Comparison of ENCODE assay signal across 21 mouse cellular contexts in the genomic region with DNA sequence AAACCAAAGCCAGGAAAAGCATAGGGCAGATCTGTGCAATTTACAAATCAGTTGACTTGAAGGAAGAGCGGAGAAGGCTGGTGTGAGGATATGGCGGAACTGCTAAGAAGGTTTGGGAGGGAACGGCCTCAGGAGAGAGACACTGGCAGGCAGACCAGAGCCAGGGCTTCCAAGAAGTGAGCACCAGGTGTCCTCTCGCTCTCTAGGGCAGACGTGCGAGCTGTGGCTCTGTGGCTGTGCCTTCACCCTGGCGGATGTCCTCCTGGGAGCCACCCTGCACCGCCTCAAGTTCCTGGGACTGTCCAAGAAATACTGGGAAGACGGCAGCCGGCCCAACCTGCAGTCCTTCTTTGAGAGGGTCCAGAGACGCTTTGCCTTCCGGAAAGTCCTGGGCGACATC. TPM values are rescaled to one million over a fixed set of nuclear protein-coding genes. Genes with fewer than 3 reads are reported as not detected.
DNase-seq lines count a peak whose midpoint lies in the region; TF ChIP-seq lines count a peak whose summit lies in the region.
"Had no signal": no experiment of that assay in that cellular context is flagged by ENCODE, and none has a peak within 500 bp of the region (broad histone marks: within the 10 kb centered on the region; RNA-seq: fewer than 3 reads in every experiment).

No protein-coding gene starts in this region.

- peak overlapping the region; percentile 32 for H3K4me3 ChIP-seq in E14TG2a.4 (replicated peaks; ENCODE audit: low read length)
- H3K4me3 ChIP-seq: embryonic facial prominence, embryonic 10.5 days; embryonic facial prominence, embryonic 12.5 days; forebrain, embryonic 13.5 days; forebrain, embryonic 15.5 days had no signal

- H3K27me3 ChIP-seq in E14TG2a.4 (ENCODE audit: insufficient read depth, low read length) = peaks cover 5% of the 10 kb centered on the region
- H3K27me3 ChIP-seq: forebrain, embryonic 15.5 days had no signal

- H3K4me1 ChIP-seq in E14TG2a.4 (replicated peaks; ENCODE audit: low read depth, low read length) = peaks cover 58% of the 10 kb centered on the region
- H3K4me1 ChIP-seq: embryonic facial prominence, embryonic 10.5 days; embryonic facial prominence, embryonic 12.5 days; forebrain, embryonic 13.5 days had no signal

- peak; percentile 34 to 50 for DNase-seq in cerebellum, adult 18-20 months
- DNase-seq in cerebellum, postnatal 10 days = no peak
- DNase-seq in heart, adult 11 months = peak; percentile 79
- DNase-seq in heart, postnatal 25 days (ENCODE audit: low spot score) = no peak
- no peak for DNase-seq in testis, postnatal 14 days (ENCODE audit: low spot score)
- DNase-seq: adrenal gland, adult 8-10 months; adrenal gland, postnatal 14 days; adrenal gland, postnatal 36 days; B cell, adult 2 months; cerebellum, adult 11-12 months; cerebellum, adult 8-10 months; cerebellum, adult 9-11 months; forebrain, postnatal 0 days had no signal

- TF ChIP-seq CTCF in E14TG2a.4 (conservative IDR thresholded peaks at IDR 0.05; ENCODE audit: low read length) = no peak

- intact Hi-C loops in heart, postnatal 25 days (cut with DNase I) = no loop called here

- H3K9me3 ChIP-seq in E14TG2a.4 (ENCODE audit: low read length) = no peaks in the 10 kb centered on the region
- H3K9me3 ChIP-seq: embryonic facial prominence, embryonic 10.5 days; embryonic facial prominence, embryonic 12.5 days; forebrain, embryonic 13.5 days; forebrain, embryonic 15.5 days; G1E had no signal

- no peaks in the 10 kb centered on the region for H3K36me3 ChIP-seq in E14TG2a.4 (ENCODE audit: insufficient read depth, low read length)
- H3K36me3 ChIP-seq: embryonic facial prominence, embryonic 10.5 days; embryonic facial prominence, embryonic 12.5 days; G1E had no signal

RNA-seq across cellular contexts. Expression of a gene that starts 15.1 kb away (rescaled TPM):
- not detected for total RNA-seq in heart, postnatal 25 days (2021)
- total RNA-seq: CH12.LX had no signal

RNA-seq across cellular contexts. Expression of a gene that starts 19.1 kb away (rescaled TPM):
- total RNA-seq in heart, postnatal 25 days (2021) = 100 to 1,000 TPM; 174 to 182 TPM

RNA-seq across cellular contexts. Expression of a gene that starts 28.9 kb away (rescaled TPM):
- total RNA-seq in heart, postnatal 25 days (2021) = 10 to 100 TPM; 21.0 to 21.6 TPM

RNA-seq across cellular contexts. Expression of a gene that starts 38.7 kb away (rescaled TPM):
- total RNA-seq in heart, postnatal 25 days (2021) = not detected
- total RNA-seq: adrenal gland, adult 18-20 months; adrenal gland, adult 8-10 months; adrenal gland, postnatal 14 days; adrenal gland, postnatal 36 days; CH12.LX; G1E had no signal

RNA-seq across cellular contexts. Expression of a gene that starts 53.2 kb away (rescaled TPM):
- not detected for total RNA-seq in heart, postnatal 25 days (2021)
- total RNA-seq: CH12.LX; forebrain, postnatal 0 days had no signal

Comparison
In these comparisons a context has a peak if more than half of its experiments do, and no peak if none do; other contexts are left out.
1. DNase-seq: peak in cerebellum, adult 18-20 months (2 of 2) and heart, adult 11 months (single experiment); none in cerebellum, postnatal 10 days (0 of 2), heart, postnatal 25 days (single experiment) and testis, postnatal 14 days (single experiment).